Mouse (Mus musculus): Measurements from ENCODE around the gene Atp2c2. TPM values are rescaled to one million over a fixed set of nuclear protein-coding genes. Genes with fewer than 3 reads are reported as not detected.
A peak's percentile ranks its signal among the peaks of the same experiment; 100 is the strongest.

Gene Atp2c2
- polyA plus RNA-seq, 1 experiment from 2014 or later = 0.12 TPM

DNA sequence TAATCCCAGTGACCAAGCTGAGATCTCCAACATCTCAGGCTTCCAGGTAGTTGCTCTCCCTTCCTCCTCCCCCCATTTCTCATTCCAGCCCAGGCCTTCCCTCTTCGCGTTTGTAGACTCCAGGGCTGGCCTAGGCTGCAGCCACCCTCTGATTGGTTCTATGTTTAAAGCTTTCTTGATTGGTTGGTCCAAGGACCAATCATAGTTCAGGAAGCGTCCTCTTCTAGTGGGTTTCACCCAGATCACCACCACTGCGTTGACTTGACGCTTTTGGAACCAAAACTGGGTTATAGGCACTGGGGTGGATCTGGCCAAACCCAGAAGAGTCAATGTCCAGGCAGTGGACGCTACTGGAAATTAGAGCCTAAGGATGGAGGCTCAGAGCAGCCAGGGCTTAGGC is 22.5 kb downstream of the Atp2c2 start:
- H3K36me3 ChIP-seq (replicated peaks) = no peaks in the 10 kb centered on the region
- no peak overlapping the region for H3K27ac ChIP-seq (replicated peaks)
- peaks cover 16% of the 10 kb centered on the region for H3K4me1 ChIP-seq (replicated peaks)
- H3K27me3 ChIP-seq = peaks cover 6% of the 10 kb centered on the region; the same call in 1 of the 2 replicates
- ATAC-seq (ENCODE audit: insufficient read depth) = no peak
- H3K9me3 ChIP-seq (replicated peaks) = no peaks in the 10 kb centered on the region
- H3K4me2 ChIP-seq = no peak overlapping the region
- WGBS (ENCODE audit: insufficient replicate concordance) = 38% methylated on average over 6 of the region's 6 CpGs
- H3K4me3 ChIP-seq (replicated peaks) = no peak overlapping the region
- H3K9ac ChIP-seq = no peak overlapping the region

DNA sequence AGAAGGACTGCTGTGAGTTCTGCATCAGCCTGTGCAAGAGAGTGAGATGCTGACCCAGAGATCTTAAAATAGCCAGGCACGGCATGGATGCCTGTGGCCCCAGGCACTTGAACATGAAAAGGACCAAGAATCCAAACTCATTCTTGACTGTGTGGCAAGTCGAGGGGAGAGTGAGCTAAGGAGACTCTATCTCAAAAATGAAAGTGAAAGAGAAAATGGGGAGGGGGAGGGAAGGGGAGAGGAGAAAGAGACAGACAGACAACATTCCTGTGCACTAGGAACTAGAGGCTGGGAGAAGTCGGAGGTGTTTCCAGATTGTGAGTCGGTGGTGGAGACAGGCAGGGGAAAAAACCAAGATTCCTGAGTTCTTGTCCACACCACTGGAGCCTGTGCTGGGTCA is 23.9 kb downstream of the Atp2c2 start:
- no peaks in the 10 kb centered on the region for H3K36me3 ChIP-seq (replicated peaks)
- no peak overlapping the region for H3K9ac ChIP-seq
- no peak overlapping the region for H3K4me3 ChIP-seq (replicated peaks)
- WGBS (ENCODE audit: insufficient replicate concordance) = 47% methylated on average over 4 of the region's 4 CpGs
- peaks cover 6% of the 10 kb centered on the region; the same call in 1 of the 2 replicates for H3K27me3 ChIP-seq
- no peak overlapping the region for H3K4me2 ChIP-seq
- H3K9me3 ChIP-seq (replicated peaks) = no peaks in the 10 kb centered on the region
- no peak for ATAC-seq (ENCODE audit: insufficient read depth)
- peaks cover 14% of the 10 kb centered on the region for H3K4me1 ChIP-seq (replicated peaks)
- no peak overlapping the region for H3K27ac ChIP-seq (replicated peaks)

DNA sequence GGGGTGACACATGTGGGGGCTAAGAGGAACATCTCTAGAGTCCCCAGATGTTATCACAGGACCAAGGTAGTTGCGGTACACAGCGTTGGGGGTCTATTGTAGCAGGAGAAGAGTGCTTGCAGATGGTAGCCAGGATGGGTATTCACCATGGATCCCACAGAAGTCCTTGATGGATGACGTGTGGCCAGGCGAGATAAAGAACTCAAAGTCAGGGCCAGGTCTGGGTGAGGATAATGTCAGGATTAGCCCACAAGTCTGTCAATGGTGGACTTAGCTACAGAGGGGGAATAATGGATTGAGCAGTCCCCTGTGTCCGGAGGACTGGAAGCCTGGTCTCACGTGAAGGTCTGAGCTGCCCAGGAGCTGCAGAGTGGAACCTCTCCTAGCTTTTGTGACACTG is 24.8 kb downstream of the Atp2c2 start:
- H3K4me1 ChIP-seq (replicated peaks) = peaks cover 14% of the 10 kb centered on the region
- H3K27me3 ChIP-seq = peaks cover 6% of the 10 kb centered on the region; the same call in 1 of the 2 replicates
- H3K4me2 ChIP-seq = no peak overlapping the region
- no peak overlapping the region for H3K4me3 ChIP-seq (replicated peaks)
- H3K27ac ChIP-seq (replicated peaks) = no peak overlapping the region
- no peak overlapping the region for H3K9ac ChIP-seq
- H3K9me3 ChIP-seq (replicated peaks) = no peaks in the 10 kb centered on the region
- H3K36me3 ChIP-seq (replicated peaks) = no peaks in the 10 kb centered on the region
- 51% methylated on average over 6 of the region's 6 CpGs for WGBS (ENCODE audit: insufficient replicate concordance)
- no peak for ATAC-seq (ENCODE audit: insufficient read depth)

DNA sequence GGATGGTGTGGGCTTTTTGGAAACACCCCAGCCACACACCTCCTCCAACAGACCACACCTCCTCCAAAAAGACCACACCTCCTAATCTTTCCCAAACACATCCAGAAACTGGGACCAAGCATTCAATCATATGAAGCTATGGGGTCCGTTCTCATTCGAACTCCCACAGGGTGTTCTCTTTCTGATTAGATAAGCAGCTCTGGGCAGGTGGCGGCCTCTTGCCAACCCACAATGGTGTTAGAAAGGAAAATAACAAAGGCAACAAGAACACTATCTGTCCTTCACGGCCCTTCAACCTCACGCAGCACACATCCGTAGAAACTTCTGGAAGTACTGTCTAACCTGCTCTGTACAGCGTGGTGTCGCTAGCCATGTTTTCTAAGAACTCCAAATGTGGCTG is 27.3 kb downstream of the Atp2c2 start:
- peaks cover 14% of the 10 kb centered on the region for H3K4me1 ChIP-seq (replicated peaks)
- no peak overlapping the region for H3K9ac ChIP-seq
- H3K4me2 ChIP-seq = 0 out of 2 replicates have a peak overlapping the region, but pooled peaks have one; percentile 2
- no peaks in the 10 kb centered on the region for H3K36me3 ChIP-seq (replicated peaks)
- no peak overlapping the region for H3K4me3 ChIP-seq (replicated peaks)
- H3K27ac ChIP-seq (replicated peaks) = no peak overlapping the region
- no peaks in the 10 kb centered on the region for H3K9me3 ChIP-seq (replicated peaks)
- no peaks in the 10 kb centered on the region; the same call in 1 of the 2 replicates for H3K27me3 ChIP-seq
- peak; percentile 75 for ATAC-seq (ENCODE audit: insufficient read depth)
- 30% methylated on average over 8 of the region's 8 CpGs for WGBS (ENCODE audit: insufficient replicate concordance)

DNA sequence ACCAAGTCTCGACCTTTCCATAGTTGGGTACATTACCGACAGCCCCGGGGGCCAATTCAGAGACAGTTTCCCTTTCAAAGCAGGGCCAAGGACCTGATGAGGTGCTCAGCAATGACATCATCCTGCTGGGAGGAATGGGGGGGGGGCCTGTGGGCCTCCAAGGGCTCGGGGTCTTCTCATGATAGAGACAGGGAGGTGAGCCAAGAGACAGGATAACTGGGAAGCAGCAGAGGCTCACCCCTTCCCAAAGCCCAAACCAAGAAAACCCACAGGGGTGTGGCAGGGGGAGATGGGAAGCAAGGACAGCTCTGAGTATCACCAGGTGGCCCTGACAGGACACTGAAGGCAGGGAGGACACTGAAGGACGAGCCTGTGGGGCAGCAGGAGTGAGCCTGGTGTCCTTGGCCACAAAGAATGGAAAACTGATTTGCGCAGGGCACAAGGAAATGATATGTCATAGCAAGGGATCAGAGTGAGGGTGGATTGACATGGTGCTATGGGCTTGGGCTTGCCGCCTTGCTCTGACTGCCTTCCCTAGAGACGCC is 28.6 kb downstream of the Atp2c2 start:
- WGBS (ENCODE audit: insufficient replicate concordance) = 71% methylated on average over 8 of the region's 8 CpGs
- Histone ChIP-seq H3K36me3 (replicated peaks) (no peaks in the 10 kb centered on the region), H3K9ac (no peak overlapping the region), H3K27ac (replicated peaks) (no peak overlapping the region), H3K4me3 (replicated peaks) (no peak overlapping the region), H3K4me2 (no peak overlapping the region), H3K9me3 (replicated peaks) (no peaks in the 10 kb centered on the region), H3K4me1 (replicated peaks) (peaks cover 14% of the 10 kb centered on the region), H3K27me3 (no peaks in the 10 kb centered on the region)
- ATAC-seq (ENCODE audit: insufficient read depth) = no peak

DNA sequence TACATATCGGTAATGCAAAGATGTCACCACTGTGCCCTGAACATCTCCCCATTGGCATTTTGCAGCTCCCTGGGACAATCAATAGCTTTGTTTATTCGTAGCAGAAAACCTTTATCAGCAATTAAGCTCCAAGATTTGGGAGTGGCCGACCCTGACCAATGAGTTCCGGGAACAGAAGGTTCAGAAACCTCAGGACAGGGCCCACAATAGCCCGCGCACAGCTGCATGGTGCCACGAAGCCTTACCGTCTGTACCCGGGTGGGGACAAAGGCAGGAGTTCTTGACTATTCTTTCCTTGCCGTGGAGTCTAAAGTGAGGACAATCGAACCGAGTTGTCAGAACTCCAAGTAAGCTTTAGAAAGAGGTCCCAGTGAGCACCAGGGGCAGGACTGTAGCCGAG is 32.3 kb downstream of the Atp2c2 start:
- Histone ChIP-seq H3K9ac (no peak overlapping the region), H3K4me2 (no peak overlapping the region), H3K4me1 (replicated peaks) (peaks cover 5% of the 10 kb centered on the region), H3K27ac (replicated peaks) (no peak overlapping the region), H3K9me3 (replicated peaks) (no peaks in the 10 kb centered on the region), H3K27me3 (no peaks in the 10 kb centered on the region), H3K4me3 (replicated peaks) (no peak overlapping the region), H3K36me3 (replicated peaks) (no peaks in the 10 kb centered on the region)
- ATAC-seq (ENCODE audit: insufficient read depth) = no peak
- 60% methylated on average over 13 of the region's 13 CpGs for WGBS (ENCODE audit: insufficient replicate concordance)

DNA sequence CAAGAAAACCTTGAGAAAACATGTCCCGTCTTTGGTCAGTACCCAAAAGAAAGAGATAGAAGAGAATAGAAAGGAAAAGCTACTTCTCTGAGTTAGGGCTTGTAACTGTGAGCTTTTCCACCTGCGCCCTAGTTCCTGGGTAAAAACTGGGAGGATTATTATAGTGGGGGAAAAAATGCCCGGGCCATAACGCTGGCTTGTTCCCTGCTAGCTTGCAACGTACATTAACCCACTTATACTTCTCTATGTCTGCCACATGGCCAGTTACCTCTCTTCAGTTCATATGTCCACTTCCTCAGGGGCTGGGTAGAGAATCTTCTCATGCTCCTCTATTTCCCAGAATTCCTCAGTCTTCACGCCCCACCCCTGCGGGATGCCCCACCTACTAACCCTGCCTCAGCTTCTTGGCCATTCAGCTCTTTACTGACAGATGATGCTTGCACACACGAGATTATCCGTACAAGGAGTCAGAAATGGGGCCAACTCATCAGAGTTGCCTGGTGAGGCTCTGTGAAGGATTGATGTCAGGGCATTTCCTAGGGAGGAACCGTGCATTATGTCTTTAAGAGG is 36.6 kb downstream of the Atp2c2 start:
- ATAC-seq (ENCODE audit: insufficient read depth) = no peak

DNA sequence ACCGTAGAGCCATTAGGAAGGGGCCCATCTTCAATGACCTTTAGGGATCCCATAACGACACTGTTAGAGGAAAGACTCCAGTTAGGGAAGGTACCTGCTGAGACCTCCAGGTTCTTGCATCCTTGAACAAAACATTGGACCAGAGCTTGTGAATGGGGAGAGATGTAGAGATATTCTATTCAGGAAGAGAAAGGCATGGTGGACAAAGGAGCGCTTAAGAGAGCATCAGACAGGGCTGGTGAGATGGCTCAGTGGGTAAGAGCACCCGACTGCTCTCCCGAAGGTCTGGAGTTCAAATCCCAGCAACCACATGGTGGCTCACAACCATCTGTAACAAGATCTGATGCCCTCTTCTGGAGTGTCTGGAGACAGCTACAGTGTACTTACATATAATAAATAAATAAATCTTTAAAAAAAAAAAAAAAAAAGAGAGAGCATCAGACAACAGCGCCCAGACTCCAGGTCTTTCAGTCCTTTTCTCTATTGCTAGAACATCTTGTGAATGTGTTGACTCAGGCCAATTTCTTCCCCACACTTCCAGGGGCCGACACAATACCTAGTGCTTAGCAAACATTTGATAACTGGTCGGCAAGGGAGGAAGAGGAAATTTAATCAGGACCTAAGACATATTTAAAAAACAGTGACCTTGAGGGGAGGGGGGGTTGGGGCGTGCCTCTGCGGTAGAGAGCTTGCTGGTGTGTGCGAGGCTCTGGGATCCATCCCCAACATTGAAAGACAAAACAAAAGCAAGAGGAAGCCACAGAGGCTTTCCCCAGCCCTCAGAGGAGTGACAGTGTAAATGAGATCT is 37.5 kb downstream of the Atp2c2 start:
- no peaks in the 10 kb centered on the region for H3K36me3 ChIP-seq (replicated peaks)
- H3K9me3 ChIP-seq (replicated peaks) = no peaks in the 10 kb centered on the region
- no peak overlapping the region for H3K27ac ChIP-seq (replicated peaks)
- H3K9ac ChIP-seq = no peak overlapping the region
- ATAC-seq (ENCODE audit: insufficient read depth) = no peak
- H3K27me3 ChIP-seq = no peaks in the 10 kb centered on the region
- 50% methylated on average over 11 of the region's 11 CpGs for WGBS (ENCODE audit: insufficient replicate concordance)
- H3K4me2 ChIP-seq = no peak overlapping the region
- no peak overlapping the region for H3K4me3 ChIP-seq (replicated peaks)
- H3K4me1 ChIP-seq (replicated peaks) = peaks cover 16% of the 10 kb centered on the region

More for the DNA sequence above, 36.6 kb downstream of the Atp2c2 start:
- WGBS (ENCODE audit: insufficient replicate concordance) = 68% methylated on average over 10 of the region's 10 CpGs
- no peak overlapping the region for H3K4me2 ChIP-seq
- H3K4me3 ChIP-seq (replicated peaks) = no peak overlapping the region
- no peak overlapping the region for H3K9ac ChIP-seq
- no peaks in the 10 kb centered on the region for H3K9me3 ChIP-seq (replicated peaks)
- no peak overlapping the region for H3K27ac ChIP-seq (replicated peaks)
- H3K27me3 ChIP-seq = no peaks in the 10 kb centered on the region
- peaks cover 16% of the 10 kb centered on the region for H3K4me1 ChIP-seq (replicated peaks)
- no peaks in the 10 kb centered on the region for H3K36me3 ChIP-seq (replicated peaks)

DNA sequence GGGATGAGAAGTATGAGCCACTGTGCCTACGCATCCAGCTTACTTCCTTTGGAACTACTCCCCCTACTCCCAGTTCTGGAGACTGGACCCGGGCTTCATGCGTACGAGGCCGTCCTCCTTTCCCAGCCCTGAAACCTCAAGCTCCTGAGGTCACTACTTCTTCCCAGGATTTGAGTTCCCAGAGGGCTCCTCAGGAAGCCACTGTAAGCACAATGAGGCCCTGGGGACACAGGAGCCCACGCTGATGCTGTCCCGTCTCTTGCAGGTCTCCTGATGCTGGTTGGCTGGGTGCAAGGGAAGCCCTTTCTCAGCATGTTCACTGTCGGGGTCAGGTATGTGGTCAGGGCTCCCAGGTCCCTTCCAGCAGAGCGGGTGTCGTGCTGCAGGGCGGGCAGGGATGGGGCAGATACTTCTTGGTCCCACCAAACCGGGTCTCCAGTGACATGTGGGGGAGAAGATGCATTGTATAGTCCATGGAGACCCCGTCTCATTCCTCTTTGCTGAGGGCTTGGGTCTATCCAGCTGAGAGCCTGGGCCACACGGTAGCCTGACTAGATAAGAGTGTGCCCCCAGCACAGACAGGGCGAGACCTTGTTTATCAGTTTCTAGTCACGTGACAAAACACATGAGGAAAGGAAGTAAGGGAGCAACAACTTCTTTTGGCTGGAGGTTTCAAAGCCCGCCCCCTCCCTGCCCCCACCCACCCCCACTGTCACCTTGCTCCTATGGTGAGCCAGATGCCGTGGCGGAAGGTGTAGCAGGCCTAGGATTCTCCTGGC is 38.5 kb downstream of the Atp2c2 start:
- Histone ChIP-seq H3K9ac (no peak overlapping the region), H3K4me1 (replicated peaks) (peaks cover 16% of the 10 kb centered on the region), H3K9me3 (replicated peaks) (no peaks in the 10 kb centered on the region), H3K4me3 (replicated peaks) (no peak overlapping the region), H3K36me3 (replicated peaks) (no peaks in the 10 kb centered on the region), H3K27ac (replicated peaks) (no peak overlapping the region), H3K4me2 (no peak overlapping the region), H3K27me3 (no peaks in the 10 kb centered on the region)
- 55% methylated on average over 19 of the region's 19 CpGs for WGBS (ENCODE audit: insufficient replicate concordance)
- peak; percentile 57; the same call in 1 of the 2 replicates for ATAC-seq (ENCODE audit: insufficient read depth)

DNA sequence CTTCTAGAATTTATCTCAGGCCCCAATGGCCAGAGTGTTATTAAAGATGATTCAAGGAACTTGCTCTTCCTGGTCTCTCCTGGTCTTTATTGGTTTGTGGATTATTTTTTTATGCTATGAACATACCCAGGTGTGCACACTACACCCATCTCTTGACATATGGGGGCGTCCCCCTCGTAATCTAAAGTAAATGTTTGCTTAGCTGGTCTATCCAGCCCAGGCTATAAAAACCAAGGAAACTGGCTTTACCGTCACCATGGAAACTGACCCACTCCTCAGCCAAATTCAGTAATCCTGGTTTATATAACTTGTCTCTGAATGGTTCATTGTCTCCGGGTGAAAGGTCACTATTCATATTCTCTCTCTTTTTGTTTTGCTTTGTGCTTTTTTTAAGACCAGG is 40.8 kb downstream of the Atp2c2 start:
- Histone ChIP-seq H3K36me3 (replicated peaks) (no peaks in the 10 kb centered on the region), H3K4me3 (replicated peaks) (no peak overlapping the region), H3K9ac (no peak overlapping the region), H3K4me1 (replicated peaks) (peaks cover 16% of the 10 kb centered on the region), H3K9me3 (replicated peaks) (no peaks in the 10 kb centered on the region), H3K27me3 (no peaks in the 10 kb centered on the region), H3K4me2 (no peak overlapping the region), H3K27ac (replicated peaks) (no peak overlapping the region)
- 46% methylated on average over 4 of the region's 4 CpGs for WGBS (ENCODE audit: insufficient replicate concordance)
- no peak for ATAC-seq (ENCODE audit: insufficient read depth)

DNA sequence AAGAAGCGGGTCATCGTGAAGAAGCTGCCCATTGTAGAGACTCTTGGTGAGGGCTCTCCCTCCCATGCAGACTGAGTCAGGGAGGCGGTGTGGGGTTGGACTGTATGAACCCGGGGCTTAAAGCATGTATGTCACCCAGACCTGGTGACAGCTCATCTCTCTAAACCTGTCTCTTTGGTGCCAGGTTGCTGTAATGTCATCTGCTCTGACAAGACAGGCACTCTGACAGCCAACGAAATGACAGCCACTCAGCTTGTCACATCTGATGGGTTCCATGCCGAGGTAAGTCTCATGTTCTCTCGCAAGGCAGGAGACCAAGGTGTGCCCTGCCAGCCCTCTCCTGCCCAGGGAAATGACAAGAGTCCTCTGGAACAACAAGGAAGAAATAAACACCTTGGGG is 42.6 kb downstream of the Atp2c2 start:
- no peaks in the 10 kb centered on the region for H3K9me3 ChIP-seq (replicated peaks)
- H3K9ac ChIP-seq = no peak overlapping the region
- H3K4me1 ChIP-seq (replicated peaks) = peaks cover 16% of the 10 kb centered on the region
- no peak overlapping the region for H3K4me3 ChIP-seq (replicated peaks)
- no peak overlapping the region for H3K4me2 ChIP-seq
- no peak overlapping the region for H3K27ac ChIP-seq (replicated peaks)
- WGBS (ENCODE audit: insufficient replicate concordance) = 76% methylated on average over 7 of the region's 7 CpGs
- no peaks in the 10 kb centered on the region; the same call in 1 of the 2 replicates for H3K27me3 ChIP-seq
- no peak for ATAC-seq (ENCODE audit: insufficient read depth)
- no peaks in the 10 kb centered on the region for H3K36me3 ChIP-seq (replicated peaks)
